Mouse (Mus musculus): ENCODE measurements around the gene Krtcap3. TPM values are rescaled to one million over a fixed set of nuclear protein-coding genes. Genes with fewer than 3 reads are reported as not detected.
"Not testable (repeated sequence)": the region's sequence is repeated elsewhere in the genome, so short reads cannot be mapped to it uniquely, and the experiment has no call there.

The Krtcap3 gene
- 1 to 10 TPM; 2.4 to 2.6 TPM for total RNA-seq (2021)

GRCm38 (mm10) chr5:31251541-31252101 lies at the start of gene Krtcap3:
Gene Krtcap3, plus strand, starts transcription at chr5:31251691.
- intact Hi-C loops (cut with DNase I) = loop anchor here (5.0 kb wide), 1 partner anchor 54 kb away; no protein-coding TSS in a partner anchor
- peak in 1 of 2 experiments; percentile 66 for DNase-seq (ENCODE audit: extremely low spot score in 1 of 2, low spot score in 2 of 2)

GRCm38 (mm10) chr5:31201742-31202590 lies 49.5 kb upstream of the Krtcap3 start, which contains the start of gene Zfp513:
Gene Zfp513, minus strand, starts transcription at chr5:31202303.
- peak; percentile 97 to 99 for DNase-seq (ENCODE audit: extremely low spot score in 1 of 2, low spot score in 2 of 2)
- intact Hi-C loops (cut with DNase I) = no loop called here

GRCm38 (mm10) chr5:31202933-31203332 lies 48.6 kb upstream of the Krtcap3 start:
- intact Hi-C loops (cut with DNase I) = no loop called here
- DNase-seq (ENCODE audit: extremely low spot score in 1 of 2, low spot score in 2 of 2) = no peak

- no peak for DNase-seq (ENCODE audit: extremely low spot score in 1 of 2, low spot score in 2 of 2)
- intact Hi-C loops (cut with DNase I) = no loop called here
Measured at GRCm38 (mm10) chr5:31203866-31204265, 47.6 kb upstream of the Krtcap3 start.

GRCm38 (mm10) chr5:31204421-31204820 lies 47.1 kb upstream of the Krtcap3 start:
- no peak for DNase-seq (ENCODE audit: extremely low spot score in 1 of 2, low spot score in 2 of 2)
- intact Hi-C loops (cut with DNase I) = no loop called here

- intact Hi-C loops (cut with DNase I) = loop anchor here (5.0 kb wide), 1 partner anchor 111 kb away; no protein-coding TSS in a partner anchor
- not testable (repeated sequence) for DNase-seq (ENCODE audit: extremely low spot score in 1 of 2, low spot score in 2 of 2)
Measured at GRCm38 (mm10) chr5:31216554-31216953, 34.9 kb upstream of the Krtcap3 start.

GRCm38 (mm10) chr5:31218294-31218693 lies 33.2 kb upstream of the Krtcap3 start:
- intact Hi-C loops (cut with DNase I) = loop anchor here (5.0 kb wide), 1 partner anchor 109 kb away; no protein-coding TSS in a partner anchor
- DNase-seq (ENCODE audit: extremely low spot score in 1 of 2, low spot score in 2 of 2) = no peak

GRCm38 (mm10) chr5:31219070-31219469 lies 32.4 kb upstream of the Krtcap3 start:
- intact Hi-C loops (cut with DNase I) = loop anchor here (5.0 kb wide), 1 partner anchor 108 kb away; no protein-coding TSS in a partner anchor
- no peak for DNase-seq (ENCODE audit: extremely low spot score in 1 of 2, low spot score in 2 of 2)

GRCm38 (mm10) chr5:31219474-31219873 lies 32.0 kb upstream of the Krtcap3 start:
- intact Hi-C loops (cut with DNase I) = loop anchor here (5.0 kb wide), 1 partner anchor 108 kb away; no protein-coding TSS in a partner anchor
- DNase-seq (ENCODE audit: extremely low spot score in 1 of 2, low spot score in 2 of 2) = no peak

- DNase-seq (ENCODE audit: extremely low spot score in 1 of 2, low spot score in 2 of 2) = peak in 1 of 2 experiments; percentile 81
- intact Hi-C loops (cut with DNase I) = loop anchor here (2.0 to 5.0 kb wide), 2 partner anchors 21 to 107 kb away; partner anchors contain the start of genes Gm9970 and Nrbp1
Measured at GRCm38 (mm10) chr5:31219911-31220447, 31.5 kb upstream of the Krtcap3 start.

GRCm38 (mm10) chr5:31220448-31221303 lies 30.8 kb upstream of the Krtcap3 start, which contains the start of gene Ppm1g:
Gene Ppm1g, minus strand, starts transcription at chr5:31220687.
- intact Hi-C loops (cut with DNase I) = loop anchor here (2.0 kb wide), 1 partner anchor 20 kb away; the partner anchor contains the start of genes Gm9970 and Nrbp1
- peak; percentile 94 to 98 for DNase-seq (ENCODE audit: extremely low spot score in 1 of 2, low spot score in 2 of 2)

- peak in 1 of 2 experiments; percentile 62 for DNase-seq (ENCODE audit: extremely low spot score in 1 of 2, low spot score in 2 of 2)
- intact Hi-C loops (cut with DNase I) = loop anchor here (2.0 kb wide), 1 partner anchor 19 kb away; the partner anchor contains the start of genes Gm9970 and Nrbp1
Measured at GRCm38 (mm10) chr5:31221304-31221945, 30.1 kb upstream of the Krtcap3 start.

GRCm38 (mm10) chr5:31222696-31223095 lies 28.8 kb upstream of the Krtcap3 start:
- DNase-seq (ENCODE audit: extremely low spot score in 1 of 2, low spot score in 2 of 2) = peak in 1 of 2 experiments; percentile 39
- intact Hi-C loops (cut with DNase I) = no loop called here

- intact Hi-C loops (cut with DNase I) = no loop called here
- no peak for DNase-seq (ENCODE audit: extremely low spot score in 1 of 2, low spot score in 2 of 2)
Measured at GRCm38 (mm10) chr5:31226641-31227040, 24.9 kb upstream of the Krtcap3 start.

GRCm38 (mm10) chr5:31240637-31241521 lies 10.6 kb upstream of the Krtcap3 start, which contains the start of the genes Nrbp1 and Gm9970:
Gene Nrbp1, plus strand, starts transcription at chr5:31240864.
Gene Gm9970, minus strand, starts transcription at chr5:31241232.
- intact Hi-C loops (cut with DNase I) = loop anchor here (2.0 kb wide), 1 partner anchor 20 kb away; the partner anchor contains the start of gene Ppm1g
- peak; percentile 93 to 98 for DNase-seq (ENCODE audit: extremely low spot score in 1 of 2, low spot score in 2 of 2)

GRCm38 (mm10) chr5:31241522-31242034 lies 9.9 kb upstream of the Krtcap3 start:
- DNase-seq (ENCODE audit: extremely low spot score in 1 of 2, low spot score in 2 of 2) = no peak
- intact Hi-C loops (cut with DNase I) = loop anchor here (2.0 kb wide), 1 partner anchor 21 kb away; the partner anchor contains the start of gene Ppm1g

All from left cerebral cortex, postnatal 10 days (tissue).